Mouse (Mus musculus) kidney, postnatal 36 days (tissue): ENCODE measurements around the gene Bcam.

Experiments
- DNase-seq, 2 experiments: peaks; one replicate each; pipeline ENCODE4 v3.0.0; 2021 to 2022; ENCODE audit warnings: mixed read lengths in 2 of 2

Gene Bcam

GRCm38 (mm10) chr7:19751070-19751383 lies 19.8 kb downstream of the Bcam start:
- no peak for DNase-seq

- peak; percentile 91 to 94 for DNase-seq
Observed at GRCm38 (mm10) chr7:19750217-19751069, 20.4 kb downstream of the Bcam start, which contains the start of gene Nectin2. Gene Nectin2, minus strand, starts transcription at chr7:19750483.

GRCm38 (mm10) chr7:19749389-19750216 lies 21.2 kb downstream of the Bcam start:
- peak; percentile 99 for DNase-seq

DNA sequence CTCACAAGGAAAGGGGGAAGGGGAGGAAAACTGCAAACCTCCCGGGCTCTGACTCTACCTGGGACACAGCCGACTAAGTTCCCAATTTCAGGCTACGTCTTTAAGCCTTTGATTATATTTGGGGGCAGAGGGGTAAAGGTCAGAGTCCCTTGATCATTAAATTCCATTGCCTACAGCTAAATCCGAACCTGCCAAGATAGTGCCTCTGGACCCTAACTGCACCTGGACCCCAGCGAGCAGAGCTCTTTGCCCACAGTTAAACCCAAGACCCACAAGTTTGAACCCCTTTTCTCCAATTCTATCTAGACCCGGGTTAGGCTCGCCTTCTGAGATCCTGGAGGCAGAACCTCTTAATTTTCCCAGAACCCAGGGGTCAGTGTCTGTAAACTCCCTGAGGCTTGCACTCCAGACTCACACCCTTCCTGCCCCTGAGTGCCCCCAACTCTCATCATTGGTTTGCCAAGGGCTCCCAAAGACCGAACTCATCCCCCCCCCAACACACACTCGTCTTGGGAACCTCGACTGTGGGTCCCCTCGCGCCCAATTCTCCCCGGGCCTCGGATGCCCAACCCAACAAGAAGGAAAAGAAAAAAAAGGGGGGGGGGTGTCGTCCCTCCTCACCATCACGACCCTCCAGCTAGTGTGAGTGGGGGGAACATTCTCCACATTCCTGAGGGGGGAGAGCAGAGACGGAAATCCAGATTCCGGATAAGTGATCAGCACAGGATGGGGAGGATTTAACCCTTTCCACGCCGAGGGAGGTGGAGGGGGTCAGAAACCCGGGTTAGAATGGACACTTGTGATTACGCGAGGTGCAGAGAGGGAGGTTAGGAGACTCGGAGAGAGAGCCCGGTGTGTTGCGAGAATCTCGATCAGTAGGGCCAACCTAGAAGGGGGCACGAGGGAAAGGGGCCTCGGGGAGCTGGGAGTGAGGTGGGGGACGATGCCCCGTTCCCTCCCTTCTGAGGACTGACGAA lies 22.3 kb downstream of the Bcam start:
- peak in 1 of 2 experiments; percentile 25 for DNase-seq

DNA sequence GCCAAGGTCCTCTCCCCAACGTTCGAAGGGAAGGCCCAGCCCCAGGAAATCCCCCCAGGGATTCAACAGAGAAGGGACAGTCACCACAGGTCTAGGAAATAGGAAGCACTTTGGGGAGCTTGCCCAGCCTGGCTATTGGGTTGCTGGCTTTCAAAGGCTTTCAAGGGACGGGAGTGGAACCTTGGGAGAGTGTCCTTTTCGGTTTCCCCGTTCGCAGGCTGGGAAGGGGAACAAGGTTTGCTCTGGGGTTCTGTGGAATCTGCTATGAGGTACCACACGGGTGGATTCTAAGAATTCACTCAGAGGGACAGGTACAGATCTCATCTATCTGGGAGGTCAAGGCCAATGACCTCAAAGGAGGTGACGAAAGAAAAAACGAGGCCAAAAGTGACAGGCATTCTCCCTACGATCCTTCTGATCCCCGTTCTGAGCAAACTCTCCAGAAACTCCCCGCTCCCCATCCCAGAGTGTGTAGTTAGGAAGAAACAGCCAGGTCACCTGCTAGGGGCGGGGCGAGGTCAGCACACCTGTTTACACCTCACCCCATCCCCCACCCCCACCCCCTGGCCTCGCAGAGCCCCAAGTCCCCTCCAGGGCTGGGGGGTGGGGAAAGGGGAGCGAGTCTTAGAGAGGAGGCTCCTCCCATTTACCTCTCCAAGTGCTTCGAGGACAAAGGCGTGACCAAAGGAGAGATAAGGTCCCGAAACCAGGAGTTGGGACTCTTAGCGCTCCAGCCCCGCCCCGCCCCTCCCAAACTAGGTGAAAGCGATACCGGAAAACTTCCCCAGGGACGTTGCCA lies 23.2 kb downstream of the Bcam start:
- DNase-seq, result peak; percentile 63 to 69

DNA sequence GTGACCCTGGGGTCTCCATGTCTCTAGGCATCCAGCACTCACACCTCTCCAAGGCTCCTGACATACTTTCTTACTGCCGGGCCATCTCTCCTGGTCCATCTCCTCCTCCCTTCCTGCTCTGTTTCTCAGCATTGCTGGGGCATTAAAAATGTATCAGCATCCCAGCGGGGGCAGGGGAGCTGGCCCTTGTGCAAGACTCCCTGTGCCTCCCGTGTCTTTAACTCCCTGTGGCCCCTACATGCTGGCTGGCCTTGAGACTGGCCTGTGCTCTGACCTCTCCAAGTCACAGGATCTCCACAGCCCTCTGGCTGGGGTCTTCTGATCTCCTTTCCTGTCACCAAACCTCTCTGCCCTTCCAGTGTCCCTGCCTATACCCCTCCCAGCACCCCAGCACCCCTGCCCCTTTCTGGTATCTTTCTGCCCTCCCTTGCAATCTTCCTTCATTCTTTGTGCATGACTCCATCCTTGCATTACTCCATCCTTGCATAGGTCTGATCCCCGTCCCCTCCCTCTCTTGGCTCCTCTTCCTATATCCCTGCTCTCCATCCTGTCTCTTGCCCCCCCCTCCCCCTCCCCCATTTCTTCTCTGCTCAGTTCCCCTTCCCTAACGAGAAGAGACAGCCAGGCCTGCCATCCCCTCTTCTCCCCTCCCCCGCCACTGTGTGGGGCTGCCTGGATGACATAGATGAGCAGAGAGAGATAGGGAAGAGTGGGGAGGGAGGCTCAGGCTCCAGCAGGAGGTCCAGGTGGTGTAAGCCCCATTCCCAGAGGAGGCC lies 24.2 kb downstream of the Bcam start:
- DNase-seq, result no peak

DNA sequence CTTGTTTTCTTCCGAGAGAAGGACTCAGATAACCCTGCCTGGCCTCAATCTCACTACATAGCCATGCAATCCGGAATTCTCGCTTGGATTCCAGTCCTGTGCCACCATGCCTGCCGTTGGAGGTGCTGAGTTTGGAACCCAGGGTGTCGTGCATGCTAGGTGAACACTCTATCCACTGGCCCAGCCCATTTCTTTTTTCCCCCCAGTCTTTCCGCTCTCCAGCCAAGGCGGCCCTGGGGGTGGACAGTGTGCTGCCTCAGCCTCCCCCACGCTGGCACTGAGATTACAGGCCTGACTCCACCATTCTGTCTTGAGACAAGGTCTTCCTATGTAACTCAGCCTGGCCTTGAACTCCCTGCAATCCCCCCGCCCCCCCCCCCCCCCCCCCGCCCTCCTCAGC lies 24.8 kb downstream of the Bcam start:
- DNase-seq, result no peak

GRCm38 (mm10) chr7:19744590-19745385 lies 26.0 kb downstream of the Bcam start:
- DNase-seq, result peak; percentile 66 to 86

GRCm38 (mm10) chr7:19743791-19744190 lies 27.0 kb downstream of the Bcam start:
- DNase-seq, result no peak

DNA sequence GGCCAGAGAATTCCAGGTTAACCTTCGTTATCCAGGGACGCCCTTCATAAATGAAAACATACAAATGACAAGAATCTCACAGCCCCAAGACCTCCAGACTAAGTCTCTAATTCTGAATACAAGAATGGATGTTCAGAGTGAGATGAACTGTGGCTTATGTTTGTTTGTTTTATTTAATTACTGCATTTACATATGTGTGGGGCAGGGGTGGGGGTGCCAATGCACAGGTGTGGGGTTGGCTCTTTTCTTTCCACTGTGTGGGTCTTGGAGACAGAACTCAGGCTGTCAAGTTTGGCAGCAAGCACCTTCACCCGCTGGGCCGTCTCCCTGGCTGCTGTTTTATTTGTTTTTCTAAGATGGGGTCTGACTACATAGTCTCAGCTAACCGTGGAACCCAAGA lies 28.3 kb downstream of the Bcam start:
- no peak for DNase-seq

GRCm38 (mm10) chr7:19741329-19742031 lies 29.3 kb downstream of the Bcam start:
- DNase-seq, result peak; percentile 39 to 56

DNA sequence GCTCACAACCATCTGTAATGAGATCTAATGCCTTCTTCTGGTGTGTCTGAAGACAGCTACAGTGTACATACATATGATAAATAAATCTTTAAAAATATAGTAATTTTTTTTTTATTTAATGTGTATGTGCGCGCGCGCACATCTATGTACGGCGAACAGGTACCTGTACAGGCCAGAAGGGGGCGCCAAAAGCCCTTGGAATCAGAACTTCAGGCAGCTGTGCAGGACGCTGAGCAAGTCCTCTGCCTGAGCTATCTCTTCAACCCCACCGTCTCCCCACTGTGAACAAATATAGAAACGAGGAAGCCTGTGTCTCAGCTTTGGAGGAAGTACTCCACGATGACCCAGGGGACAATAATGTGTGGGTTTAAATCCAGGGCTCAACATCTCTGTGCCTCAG lies 30.5 kb downstream of the Bcam start:
- peak; percentile 30 to 64 for DNase-seq

GRCm38 (mm10) chr7:19738771-19739170 lies 32.0 kb downstream of the Bcam start:
- no peak for DNase-seq

DNA sequence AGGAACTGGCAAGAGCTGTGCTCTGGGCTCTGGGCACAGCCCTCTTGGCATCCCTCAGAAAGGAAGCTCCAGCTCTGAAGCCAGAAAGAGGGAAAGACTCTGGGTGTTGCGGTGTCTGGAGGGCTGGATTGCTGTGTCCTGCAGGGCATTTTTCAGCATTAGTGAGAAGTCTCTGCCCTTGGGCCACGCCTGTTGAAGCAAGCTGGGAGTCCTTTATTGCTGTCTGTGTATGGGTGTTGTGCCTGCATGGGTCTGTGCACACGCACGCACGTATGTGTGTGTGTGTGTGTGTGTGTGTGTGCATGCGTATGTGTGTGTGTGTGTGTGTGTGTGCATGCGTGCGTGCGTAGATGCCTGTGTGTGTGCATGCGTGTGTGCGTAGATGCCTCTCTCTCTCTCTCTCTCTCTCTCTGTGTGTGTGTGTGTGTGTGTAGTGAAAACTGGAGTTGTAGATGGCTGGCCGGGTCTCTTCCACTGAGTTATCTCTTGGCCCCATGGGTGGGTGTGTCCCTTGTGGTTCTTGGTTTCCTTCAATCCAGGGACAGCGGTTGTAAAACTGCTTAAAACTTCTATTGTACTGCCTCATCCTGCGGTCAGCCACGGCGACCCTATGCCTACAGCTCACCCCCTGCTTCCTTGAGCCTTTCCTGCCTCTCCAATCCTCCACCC lies 34.3 kb downstream of the Bcam start:
- peak in 1 of 2 experiments; percentile 29 for DNase-seq

DNA sequence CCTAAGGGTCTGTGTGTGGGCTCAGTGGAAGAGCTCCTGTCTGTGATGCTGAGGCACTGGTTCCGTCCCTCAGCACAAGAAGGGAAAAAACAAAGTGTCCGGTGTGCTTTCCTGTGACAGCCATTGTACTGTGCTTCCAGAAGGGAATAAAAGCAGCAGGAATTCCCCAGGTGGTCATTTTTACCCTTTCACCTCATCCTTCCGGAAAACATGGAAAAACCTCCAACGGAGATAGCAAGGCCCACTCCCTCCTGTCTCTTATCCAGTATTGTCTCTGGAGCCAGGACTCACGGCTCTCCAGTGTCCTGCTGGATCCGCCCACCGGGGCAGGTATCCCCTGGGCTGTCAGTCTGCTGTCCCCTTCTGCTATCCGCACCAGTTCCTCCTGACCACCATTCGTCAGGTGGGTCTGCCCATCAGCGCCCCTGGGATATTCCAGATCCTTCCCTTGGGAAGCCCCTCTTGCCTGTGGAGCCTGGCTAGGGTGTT lies 36.6 kb downstream of the Bcam start:
- peak in 1 of 2 experiments; percentile 56 for DNase-seq

DNA sequence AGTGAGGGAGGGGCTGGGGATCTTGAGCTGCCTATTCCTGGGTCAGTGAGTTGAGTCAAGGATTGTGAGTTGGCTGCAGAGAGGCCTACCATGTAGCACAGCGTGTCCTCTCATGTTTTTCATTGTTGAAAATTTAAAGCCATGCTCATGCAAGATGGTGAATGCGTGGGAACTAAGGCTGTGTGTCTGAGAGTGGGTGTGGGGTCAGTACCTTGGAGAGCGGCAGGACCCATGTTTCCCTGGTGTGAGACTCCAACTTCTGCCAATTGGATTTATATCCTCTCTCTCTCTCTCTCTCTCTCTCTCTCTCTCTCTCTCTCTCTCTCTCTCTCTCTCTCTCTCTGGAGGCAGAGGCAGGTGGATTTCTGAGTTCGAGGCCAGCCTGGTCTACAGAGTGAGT lies 44.3 kb downstream of the Bcam start:
- peak in 1 of 2 experiments; percentile 24 for DNase-seq

DNA sequence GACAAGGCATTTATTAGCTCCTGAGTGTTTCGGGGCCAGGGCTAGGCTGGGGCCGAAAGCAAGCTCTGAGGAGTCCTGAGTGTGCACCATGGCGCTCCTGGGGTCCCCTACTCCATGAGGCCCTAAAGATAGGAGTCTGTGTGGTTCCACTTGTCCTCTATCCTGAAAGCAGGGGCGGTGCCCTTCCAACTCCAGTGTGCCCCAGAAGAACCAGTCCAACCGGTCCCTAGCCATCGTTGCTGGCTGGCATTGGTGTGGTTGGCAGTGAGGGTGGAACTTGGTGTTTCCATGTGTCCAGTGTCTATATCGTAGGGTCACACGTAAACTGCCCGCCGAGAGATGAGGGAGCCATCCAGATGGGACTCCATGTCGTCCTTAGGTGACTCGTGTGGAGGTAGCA lies 46.6 kb downstream of the Bcam start:
- DNase-seq, result peak in 1 of 2 experiments; percentile 60

DNA sequence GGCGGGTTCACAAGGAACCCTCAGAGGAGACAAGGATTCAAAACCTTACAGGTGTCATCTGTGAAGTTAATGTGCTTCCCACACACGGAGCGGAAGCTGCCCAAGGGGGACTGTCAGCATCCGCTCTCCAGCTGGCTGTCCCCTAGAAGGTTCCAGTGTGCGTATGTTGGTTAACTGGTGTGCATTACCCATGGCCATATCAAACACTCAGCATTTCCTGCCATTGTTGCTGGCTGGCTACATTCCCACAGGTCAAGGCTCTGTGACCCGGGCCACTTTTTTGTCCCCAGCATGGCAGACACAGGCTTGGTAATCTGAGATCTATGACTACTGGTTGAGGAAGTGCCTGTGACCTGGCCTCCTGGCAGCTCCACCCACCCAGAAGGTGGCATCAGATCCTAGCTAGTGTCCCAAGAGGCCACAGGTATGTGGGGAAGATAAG lies 48.0 kb downstream of the Bcam start:
- peak; percentile 76 to 78 for DNase-seq

GRCm38 (mm10) chr7:19719200-19719599 lies 51.6 kb downstream of the Bcam start:
- DNase-seq, result no peak
